Mouse (Mus musculus) MEL (cell line): ENCODE measurements around the gene Ddb1. TPM values are rescaled to one million over a fixed set of nuclear protein-coding genes. Genes with fewer than 3 reads are reported as not detected.

Source experiments
- DNase-seq: peaks from one replicate; pipeline ENCODE4 v3.0.0; 2011; ENCODE audit warnings: low read depth, low spot score
- H3K27ac ChIP-seq: 2 replicates; pipeline ENCODE4 v1.5.1; 2012; ENCODE audit warnings: low read depth, mild to moderate bottlenecking, control low read depth, low read length, moderate library complexity; ENCODE audit not compliant: control insufficient read depth
- H3K27me3 ChIP-seq, 2 experiments: fragments of 150-350 bp in 1 of 2; sonication (generic) in 1 of 2; 2 replicates each; pipeline ENCODE4 v1.6.1; 2012; ENCODE audit warnings: low read length in 2 of 2, mild to moderate bottlenecking in 2 of 2, improper control_type of control experiment in 1 of 2, moderate library complexity in 1 of 2; ENCODE audit not compliant: insufficient read depth in 2 of 2, control insufficient read depth in 1 of 2
- H3K36me3 ChIP-seq, 2 experiments: 2 replicates each; pipeline ENCODE4 v1.6.1; 2012 to 2014; ENCODE audit warnings: low read length in 2 of 2, improper control_type of control experiment in 1 of 2, inconsistent platforms in 1 of 2, mild to moderate bottlenecking in 1 of 2; ENCODE audit not compliant: insufficient read depth in 2 of 2, control insufficient read depth in 1 of 2
- H3K4me1 ChIP-seq, 2 experiments: fragments of 150-350 bp in 1 of 2; sonication (generic) in 1 of 2; 2 replicates each; pipeline ENCODE4 v1.6.1; 2012; ENCODE audit warnings: low read length in 2 of 2, improper control_type of control experiment in 1 of 2, mild to moderate bottlenecking in 1 of 2; ENCODE audit not compliant: insufficient read depth in 2 of 2, control insufficient read depth in 1 of 2
- H3K4me3 ChIP-seq, 2 experiments: fragments of 150-350 bp in 1 of 2; sonication (generic) in 1 of 2; 2 replicates each; pipeline ENCODE4 v1.5.1; 2012; ENCODE audit warnings: low read depth in 2 of 2, low read length in 2 of 2, mild to moderate bottlenecking in 2 of 2, moderate library complexity in 2 of 2, control low read depth in 1 of 2, improper control_type of control experiment in 1 of 2; ENCODE audit not compliant: control insufficient read depth in 1 of 2, insufficient read depth in 1 of 2
- H3K79me2 ChIP-seq: 2 replicates; pipeline ENCODE4 v1.6.1; 2012; ENCODE audit warnings: mild to moderate bottlenecking, low read length, moderate library complexity; ENCODE audit not compliant: control insufficient read depth, poor library complexity, insufficient read depth
- H3K9ac ChIP-seq: 2 replicates; pipeline ENCODE4 v1.6.1; 2012; ENCODE audit warnings: low read depth, mild to moderate bottlenecking, control low read depth, low read length, moderate library complexity; ENCODE audit not compliant: control insufficient read depth, poor library complexity, severe bottlenecking
- H3K9me3 ChIP-seq: fragments of 150-350 bp; sonication (generic); replicated peaks from 2 replicates; pipeline ENCODE4 v1.6.1; 2012; ENCODE audit warnings: mild to moderate bottlenecking, low read length, improper control_type of control experiment, moderate library complexity; ENCODE audit not compliant: insufficient read depth
- BHLHE40 ChIP-seq: IDR thresholded peaks from 2 replicates; pipeline ENCODE4 v1.6.1; 2012; ENCODE audit warnings: low read depth, mild to moderate bottlenecking, inconsistent platforms, low read length, improper control_type of control experiment, borderline replicate concordance
- CHD2 ChIP-seq: IDR thresholded peaks from 2 replicates; pipeline ENCODE4 v1.6.1; 2011; ENCODE audit warnings: low read length, improper control_type of control experiment
- E2F4 ChIP-seq: IDR thresholded peaks from 2 replicates; pipeline ENCODE4 v1.6.1; 2011; ENCODE audit warnings: low read depth, low read length, improper control_type of control experiment, borderline replicate concordance
- ELF1 ChIP-seq: IDR thresholded peaks from 2 replicates; pipeline ENCODE4 v1.6.1; 2014; ENCODE audit warnings: low read depth, mild to moderate bottlenecking, inconsistent platforms, low read length, improper control_type of control experiment, moderate library complexity
- GABPA ChIP-seq: IDR thresholded peaks from 2 replicates; pipeline ENCODE4 v1.6.1; 2012; ENCODE audit warnings: low read depth, mild to moderate bottlenecking, inconsistent platforms, low read length, improper control_type of control experiment, moderate library complexity
- GATA1 ChIP-seq: IDR thresholded peaks from 2 replicates; pipeline ENCODE4 v1.6.1; 2011; ENCODE audit warnings: low read depth, low read length, improper control_type of control experiment
- HCFC1 ChIP-seq: IDR thresholded peaks from 2 replicates; pipeline ENCODE4 v1.6.1; 2012; ENCODE audit warnings: low read depth, mild to moderate bottlenecking, inconsistent platforms, low read length, improper control_type of control experiment, moderate library complexity
- JUND ChIP-seq: IDR thresholded peaks from 2 replicates; pipeline ENCODE4 v1.6.1; 2011; ENCODE audit warnings: low read depth, mild to moderate bottlenecking, improper control_type of control experiment, low read length
- MAX ChIP-seq: IDR thresholded peaks from 2 replicates; pipeline ENCODE4 v1.6.1; 2011; ENCODE audit warnings: low read length, improper control_type of control experiment
- MAZ ChIP-seq: IDR thresholded peaks from 2 replicates; pipeline ENCODE4 v1.6.1; 2012; ENCODE audit warnings: low read depth, mild to moderate bottlenecking, inconsistent platforms, low read length, improper control_type of control experiment
- MEF2A ChIP-seq: IDR thresholded peaks from 2 replicates; pipeline ENCODE4 v1.6.1; 2014; ENCODE audit warnings: low read depth, mild to moderate bottlenecking, inconsistent platforms, low read length, improper control_type of control experiment; ENCODE audit not compliant: poor library complexity, insufficient replicate concordance, severe bottlenecking; ENCODE audit errors: extremely low read depth
- POLR2AphosphoS5 ChIP-seq: IDR thresholded peaks from 2 replicates; pipeline ENCODE4 v1.6.1; 2012; ENCODE audit warnings: low read depth, borderline replicate concordance, mild to moderate bottlenecking, inconsistent platforms, low read length, moderate library complexity, mixed read lengths
- RAD21 ChIP-seq: IDR thresholded peaks from 2 replicates; pipeline ENCODE4 v1.6.1; 2011; ENCODE audit warnings: mild to moderate bottlenecking, low read depth, low read length, improper control_type of control experiment
- RCOR1 ChIP-seq: IDR thresholded peaks from 2 replicates; pipeline ENCODE4 v1.6.1; 2012; ENCODE audit warnings: low read depth, mild to moderate bottlenecking, inconsistent platforms, low read length, improper control_type of control experiment
- SIN3A ChIP-seq: IDR thresholded peaks from 2 replicates; pipeline ENCODE4 v1.6.1; 2012; ENCODE audit warnings: low read length, improper control_type of control experiment, inconsistent platforms
- TAL1 ChIP-seq: IDR thresholded peaks from 2 replicates; pipeline ENCODE4 v1.6.1; 2012; ENCODE audit warnings: mild to moderate bottlenecking, inconsistent platforms, low read length, moderate library complexity, mixed read lengths
- TBP ChIP-seq: IDR thresholded peaks from 2 replicates; pipeline ENCODE4 v1.8.0; 2011; ENCODE audit warnings: low read depth, low read length, improper control_type of control experiment
- TCF12 ChIP-seq: IDR thresholded peaks from 2 replicates; pipeline ENCODE4 v1.6.1; 2014; ENCODE audit warnings: low read depth, mild to moderate bottlenecking, inconsistent platforms, low read length, improper control_type of control experiment, moderate library complexity
- ZC3H11A ChIP-seq: IDR thresholded peaks from 2 replicates; pipeline ENCODE4 v1.6.1; 2012; ENCODE audit warnings: low read depth, mild to moderate bottlenecking, inconsistent platforms, low read length, improper control_type of control experiment
- ZMIZ1 ChIP-seq: IDR thresholded peaks from 2 replicates; pipeline ENCODE4 v1.6.1; 2012; ENCODE audit warnings: low read depth, mild to moderate bottlenecking, inconsistent platforms, low read length, improper control_type of control experiment, moderate library complexity
- polyA plus RNA-seq, 2 experiments: library from polyadenylated mRNA; stranded (reverse) in 1 of 2; unstranded in 1 of 2; fragments of >175 nt in 1 of 2; fragments of >200 nt in 1 of 2; gene quantifications; 2 replicates each; pipeline versions ENCODE4 v1.2.1 to v1.2.4; 2012; ENCODE audit warnings: low replicate concordance in 2 of 2, low read depth in 1 of 2; ENCODE audit not compliant: insufficient read length in 2 of 2, insufficient read depth in 1 of 2, missing spikeins in 1 of 2
- total RNA-seq: library from RNA; depleted of rRNA; stranded (reverse); fragments of 300-350 nt; gene quantifications from 2 replicates; pipeline ENCODE4 v1.2.3, GENCODE M21; 2012

Gene Ddb1
- total and polyA plus RNA-seq, 3 experiments = 116 to 459 (median 365) TPM

GRCm38 (mm10) chr19:10656058-10656457 is 50.9 kb downstream of the Ddb1 start:
- Histone ChIP-seq H3K36me3 (peaks cover 0 to 23% of the 10 kb centered on the region in 2 experiments; a peak in 2 of 4 replicates), H3K4me1 (peaks cover 5 to 17% of the 10 kb centered on the region in 2 experiments), H3K79me2 (no peaks in the 10 kb centered on the region), H3K9me3 (no peaks in the 10 kb centered on the region), H3K9ac (no peak overlapping the region), H3K27me3 (no peaks in the 10 kb centered on the region), H3K27ac (no peak overlapping the region), H3K4me3 (no peak overlapping the region)
- no peak for DNase-seq
- no peak for TF ChIP-seq E2F4
- no peak for TF ChIP-seq ZC3H11A
- no peak for TF ChIP-seq GATA1
- no peak for TF ChIP-seq CHD2
- no peak for TF ChIP-seq HCFC1
- no peak for TF ChIP-seq TCF12
- TF ChIP-seq RAD21 = no peak
- no peak for TF ChIP-seq MAX
- TF ChIP-seq BHLHE40 = no peak
- no peak for TF ChIP-seq SIN3A

- H3K9me3 ChIP-seq = no peaks in the 10 kb centered on the region
- H3K27me3 ChIP-seq = no peaks in the 10 kb centered on the region
- no peaks in the 10 kb centered on the region for H3K79me2 ChIP-seq
- H3K9ac ChIP-seq = no peak overlapping the region
- TF ChIP-seq RAD21 (no peak), CHD2 (no peak), MAZ (no peak), SIN3A (no peak), ZMIZ1 (no peak), BHLHE40 (no peak), GABPA (no peak), MEF2A (no peak), RCOR1 (no peak), ELF1 (no peak), TAL1 (no peak), HCFC1 (no peak), TCF12 (no peak), TBP (no peak), JUND (no peak), POLR2AphosphoS5 (no peak)
- peaks cover 8 to 17% of the 10 kb centered on the region in 2 experiments; a peak in 3 of 4 replicates for H3K4me1 ChIP-seq
- H3K36me3 ChIP-seq = peaks cover 0 to 25% of the 10 kb centered on the region in 2 experiments; a peak in 2 of 4 replicates
- H3K27ac ChIP-seq = no peak overlapping the region
- no peak overlapping the region for H3K4me3 ChIP-seq
- no peak for DNase-seq
These were observed 52.6 kb downstream of the Ddb1 start for GRCm38 (mm10) chr19:10657742-10658141.
